Mouse (Mus musculus) limb, embryonic 11.5 days (tissue): ENCODE measurements around the gene Tln2. TPM values are rescaled to one million over a fixed set of nuclear protein-coding genes. Genes with fewer than 3 reads are reported as not detected.

Experiments used
- ATAC-seq: fragments of 200-750 bp; cut with Nextera tagmentation; 2 replicates; pipeline ENCODE4 v1.8.0; 2017; ENCODE audit warnings: low read depth; ENCODE audit not compliant: insufficient number of reproducible peaks, low FRiP score, low TSS enrichment
- DNase-seq: peaks from one replicate; pipeline ENCODE4 v3.0.0-alpha.2; 2015; ENCODE audit warnings: low spot score
- H3K27ac ChIP-seq: fragments of 300-500 bp; sonication (generic); replicated peaks from 2 replicates; pipeline ENCODE4 v1.5.1; 2014; ENCODE audit warnings: low read depth, mild to moderate bottlenecking, low read length
- H3K27me3 ChIP-seq: fragments of 300-500 bp; sonication (generic); 2 replicates; pipeline ENCODE4 v1.6.1; 2014; ENCODE audit warnings: mild to moderate bottlenecking, low read length, mixed read lengths; ENCODE audit not compliant: control insufficient read depth, insufficient read depth
- H3K36me3 ChIP-seq: fragments of 300-500 bp; sonication (generic); 2 replicates; pipeline ENCODE4 v1.6.1; 2014; ENCODE audit warnings: mild to moderate bottlenecking, low read length, moderate library complexity, mixed read lengths; ENCODE audit not compliant: control insufficient read depth, insufficient read depth
- H3K4me1 ChIP-seq: fragments of 300-500 bp; sonication (generic); 2 replicates; pipeline ENCODE4 v1.6.1; 2014; ENCODE audit warnings: low read length, mixed read lengths; ENCODE audit not compliant: control insufficient read depth, insufficient read depth
- H3K4me2 ChIP-seq: fragments of 300-500 bp; sonication (generic); 2 replicates; pipeline ENCODE4 v1.6.1; 2014; ENCODE audit warnings: low read depth, mild to moderate bottlenecking, moderate library complexity; ENCODE audit not compliant: severe bottlenecking
- H3K4me3 ChIP-seq: fragments of 300-500 bp; sonication (generic); 2 replicates; pipeline ENCODE4 v1.5.1; 2014; ENCODE audit warnings: low read depth, low read length
- H3K9ac ChIP-seq: fragments of 300-500 bp; sonication (generic); 2 replicates; pipeline ENCODE4 v1.6.1; 2014; ENCODE audit warnings: mild to moderate bottlenecking, low read length
- H3K9me3 ChIP-seq: fragments of 300-500 bp; sonication (generic); 2 replicates; pipeline ENCODE4 v1.6.1; 2016; ENCODE audit warnings: low read length; ENCODE audit not compliant: control insufficient read depth
- WGBS: fragments of 180-500 bp; shearing (Covaris S2); extraction: QIAGEN DNeasy Blood & Tissue Kit; methylation state at CpG from one replicate; pipeline ENCODE4 v1.1.7; 2014; 5-methylcytosine and 5-hydroxymethylcytosine counted together
- microRNA counts: library from miRNA; unstranded; fragments of <30 nt; microRNA quantifications from one replicate; lab custom pipeline; 2016
- microRNA-seq: library from miRNA; unstranded; fragments of <30 nt; microRNA quantifications from one replicate; pipeline ENCODE4, GENCODE M21; 2016
- polyA plus RNA-seq: library from polyadenylated mRNA; unstranded; fragments of >200 nt; fragmentation: Nextera tagmentation; extraction: Ambion mirVana; gene quantifications from 2 replicates; pipeline ENCODE4 v1.2.1, GENCODE M21; 2014

The Tln2 gene
- polyA plus RNA-seq, 1 experiment from 2014 or later = 28.2 TPM

GRCm38 (mm10) chr9:67173154-67173553 lies 386.3 kb downstream of the Tln2 start:
- Histone ChIP-seq H3K4me1 (peaks cover 6% of the 10 kb centered on the region), H3K27me3 (no peaks in the 10 kb centered on the region), H3K27ac (no peak overlapping the region), H3K4me3 (no peak overlapping the region), H3K36me3 (no peaks in the 10 kb centered on the region), H3K4me2 (no peak overlapping the region), H3K9ac (no peak overlapping the region), H3K9me3 (no peaks in the 10 kb centered on the region)
- DNase-seq (no peak), ATAC-seq (no peak)
- 84% methylated on average over 4 of the region's 4 CpGs for WGBS

DNA sequence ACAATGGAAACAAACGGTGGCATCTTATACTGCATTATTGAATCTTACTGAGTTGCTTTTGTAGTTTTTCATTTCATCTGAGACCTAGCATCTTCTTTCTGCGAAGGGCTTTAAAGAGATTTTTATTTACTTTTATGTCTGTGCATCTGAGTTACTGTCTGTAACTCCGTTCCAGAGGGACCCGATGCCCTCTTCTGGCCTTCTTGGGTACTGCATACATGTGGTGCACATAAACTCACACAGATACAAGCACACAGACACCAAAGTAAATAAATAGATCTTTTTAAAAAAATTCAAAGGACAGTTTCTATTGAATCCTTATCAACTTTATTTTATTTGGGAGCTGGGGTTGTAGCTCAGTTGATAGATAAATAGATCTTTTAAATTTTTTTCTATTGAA lies 388.1 kb downstream of the Tln2 start:
- no peaks in the 10 kb centered on the region for H3K27me3 ChIP-seq
- H3K27ac ChIP-seq = no peak overlapping the region
- H3K4me1 ChIP-seq = no peaks in the 10 kb centered on the region
- H3K4me2 ChIP-seq = no peak overlapping the region
- no peak overlapping the region for H3K4me3 ChIP-seq
- ATAC-seq (no peak), DNase-seq (no peak)
- 97% methylated on average over 4 of the region's 4 CpGs for WGBS
- no peaks in the 10 kb centered on the region for H3K36me3 ChIP-seq
- no peaks in the 10 kb centered on the region for H3K9me3 ChIP-seq
- H3K9ac ChIP-seq = no peak overlapping the region

DNA sequence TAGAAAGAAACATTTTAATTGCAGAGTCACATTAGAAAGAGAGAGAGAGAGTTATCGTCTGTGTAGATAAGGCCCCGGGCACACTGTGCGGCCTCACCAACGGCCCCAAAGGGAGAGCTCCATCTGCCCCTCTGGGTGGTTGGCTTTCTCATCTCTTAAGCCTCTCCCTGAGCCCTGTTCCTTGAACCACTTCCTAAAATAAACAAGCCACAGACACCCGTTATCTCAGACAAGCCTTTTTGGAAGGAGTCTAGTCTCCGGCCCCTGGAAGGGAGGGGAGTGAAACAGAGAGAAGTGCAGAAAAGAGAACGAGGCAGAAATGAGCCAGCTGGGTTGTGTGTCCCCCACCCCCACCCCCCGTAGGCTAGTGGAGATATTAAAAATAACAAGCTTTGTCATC lies 388.7 kb downstream of the Tln2 start:
- H3K4me3 ChIP-seq = no peak overlapping the region
- H3K4me1 ChIP-seq = no peaks in the 10 kb centered on the region
- H3K36me3 ChIP-seq = no peaks in the 10 kb centered on the region
- H3K4me2 ChIP-seq = no peak overlapping the region
- DNase-seq = no peak
- H3K27ac ChIP-seq = no peak overlapping the region
- no peaks in the 10 kb centered on the region for H3K27me3 ChIP-seq
- WGBS = 70% methylated on average over 8 of the region's 8 CpGs
- no peak overlapping the region for H3K9ac ChIP-seq
- no peaks in the 10 kb centered on the region for H3K9me3 ChIP-seq
- ATAC-seq = no peak

DNA sequence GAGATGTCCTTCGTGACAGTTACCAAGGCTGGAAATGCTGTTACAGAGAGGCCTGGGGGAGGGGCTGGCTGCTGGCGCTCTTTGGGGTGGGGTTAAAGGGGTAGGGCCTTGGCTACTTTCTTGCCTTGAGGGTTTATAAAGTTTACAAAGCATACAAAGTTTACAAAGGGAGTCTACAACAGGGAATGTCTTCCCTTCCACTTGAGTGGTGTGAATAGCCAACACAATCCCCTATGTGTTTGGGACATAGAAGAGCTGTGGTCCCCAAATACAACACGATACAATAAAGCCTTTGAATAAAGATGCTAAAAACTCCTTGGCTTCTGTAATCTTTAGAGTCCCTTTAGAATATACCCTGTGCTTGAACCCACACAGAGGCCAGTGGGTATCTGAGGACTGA lies 389.5 kb downstream of the Tln2 start:
- ATAC-seq (no peak), DNase-seq (no peak)
- no peaks in the 10 kb centered on the region for H3K27me3 ChIP-seq
- WGBS = 83% methylated on average over 3 of the region's 3 CpGs
- no peaks in the 10 kb centered on the region for H3K36me3 ChIP-seq
- no peak overlapping the region for H3K27ac ChIP-seq
- H3K4me3 ChIP-seq = no peak overlapping the region
- no peak overlapping the region for H3K4me2 ChIP-seq
- no peak overlapping the region for H3K9ac ChIP-seq
- H3K4me1 ChIP-seq = no peaks in the 10 kb centered on the region
- H3K9me3 ChIP-seq = no peaks in the 10 kb centered on the region

MicroRNA genes within 50 kb of the gene (microRNA counts, 519-probe panel; counts per million panel counts)
- microRNA mmu-miR-190 (lab: Ali Mortazavi, UCI) = 1,929 counts per million, percentile 15 among the panel's probes with 10 or more counts

Small RNA genes lying within 50 kb of the gene (microRNA-seq; reads per million reads assigned to microRNA genes)
- gene Mir190a = 110 reads per million, percentile 50 among the genes with 10 or more reads in this experiment

Other genes with a start within 250 kb of the Tln2 start
- gene C2cd4b, start 199.7 kb upstream of the Tln2 start, polyA plus RNA-seq = 0.23 TPM in 1 of 2 replicates, not detected in the other